Mouse (Mus musculus) thymus, postnatal 36 days (tissue): ENCODE results near the gene Ssx2ip.

ENCODE experiments used
- DNase-seq, 2 experiments: peaks; one replicate each; pipeline ENCODE4 v3.0.0; 2022; ENCODE audit warnings: mixed read lengths in 2 of 2

Ssx2ip gene

DNA sequence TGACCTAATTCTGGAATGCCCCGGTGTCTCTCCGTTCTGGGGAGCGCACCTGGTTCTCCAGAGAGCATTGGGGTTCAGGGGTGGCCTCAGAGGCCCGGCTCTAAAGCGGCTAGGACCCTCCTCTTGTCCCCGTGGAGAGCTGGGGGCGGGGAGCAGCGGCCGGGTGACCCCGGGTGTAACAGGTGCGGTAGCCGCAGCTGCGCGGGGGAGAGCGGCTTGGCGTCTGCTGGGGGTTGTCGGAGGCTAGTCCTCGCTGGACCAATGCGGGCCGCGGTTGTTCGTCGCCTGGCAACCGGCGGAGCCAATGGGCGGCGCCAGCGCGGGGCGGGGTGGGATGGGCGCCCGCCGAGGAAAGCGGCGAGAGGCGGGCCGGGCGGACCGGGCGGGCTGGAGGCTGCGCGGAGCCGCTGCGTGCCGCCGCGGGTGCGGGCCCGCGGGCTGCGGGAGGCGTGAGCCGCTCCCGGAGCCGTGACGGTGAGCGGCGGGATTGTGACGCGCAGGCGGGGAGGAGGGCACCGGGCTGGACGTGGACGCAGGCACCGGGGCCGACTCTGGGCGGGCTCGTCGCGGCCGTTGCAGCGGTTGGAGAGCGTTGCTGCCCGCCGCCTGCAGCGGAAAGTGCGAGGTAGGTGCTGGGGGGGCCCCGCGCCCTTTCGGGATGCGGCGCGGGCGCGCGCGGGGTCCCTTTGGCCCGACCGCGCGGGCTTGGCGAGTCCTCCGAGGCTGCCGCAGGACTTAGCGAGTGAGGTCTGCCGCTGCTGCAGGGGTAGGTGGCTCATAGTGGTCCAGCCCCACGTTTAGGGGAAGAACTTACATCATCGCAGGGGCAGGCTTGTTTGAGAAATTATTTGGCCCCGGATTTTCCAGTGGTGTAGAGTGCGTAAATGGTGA is at the start of gene Ssx2ip:
Gene Ssx2ip, plus strand, starts transcription at position 332 of the 891 bp plus-strand sequence.
- DNase-seq = peak; percentile 94 to 95

DNA sequence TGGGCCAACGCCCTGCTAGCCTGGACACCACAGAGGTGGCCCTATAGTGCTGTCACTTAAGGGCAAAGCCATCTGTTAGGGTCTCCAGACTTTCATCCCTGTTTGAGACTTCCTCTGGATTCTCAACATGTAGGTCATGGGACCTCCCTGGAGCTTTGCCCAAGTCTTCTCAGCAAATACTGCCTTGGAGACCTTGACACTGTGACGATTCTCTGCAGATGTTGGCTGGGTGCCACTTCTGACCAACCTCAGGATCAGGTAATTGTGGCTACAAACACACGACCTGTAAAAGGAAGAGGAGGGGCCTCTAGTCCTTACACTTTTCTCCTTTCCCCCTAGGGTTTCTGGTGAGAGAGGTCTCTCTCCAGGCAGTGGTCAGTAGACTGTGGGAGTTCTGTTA is 49.3 kb upstream of the Ssx2ip start:
- no peak for DNase-seq

DNA sequence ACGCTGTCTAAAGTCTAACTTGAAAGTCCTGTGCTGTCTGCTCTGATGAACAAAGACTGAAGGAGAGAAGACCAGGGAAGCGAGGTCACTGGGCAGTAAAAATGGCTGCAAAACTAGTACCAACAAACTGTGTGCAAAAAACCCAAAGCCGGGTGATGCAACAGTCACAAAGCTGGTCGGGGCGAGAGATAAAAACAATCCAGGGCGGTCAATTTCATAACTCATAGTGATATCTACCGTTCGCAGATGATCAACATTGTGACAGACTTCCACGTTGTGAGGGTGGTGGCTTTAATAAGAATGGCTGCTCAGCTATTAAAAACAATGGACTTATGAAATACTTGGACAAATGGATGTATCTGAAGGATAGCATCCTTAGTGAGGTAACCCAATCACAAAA is 39.0 kb upstream of the Ssx2ip start:
- DNase-seq = no peak

DNA sequence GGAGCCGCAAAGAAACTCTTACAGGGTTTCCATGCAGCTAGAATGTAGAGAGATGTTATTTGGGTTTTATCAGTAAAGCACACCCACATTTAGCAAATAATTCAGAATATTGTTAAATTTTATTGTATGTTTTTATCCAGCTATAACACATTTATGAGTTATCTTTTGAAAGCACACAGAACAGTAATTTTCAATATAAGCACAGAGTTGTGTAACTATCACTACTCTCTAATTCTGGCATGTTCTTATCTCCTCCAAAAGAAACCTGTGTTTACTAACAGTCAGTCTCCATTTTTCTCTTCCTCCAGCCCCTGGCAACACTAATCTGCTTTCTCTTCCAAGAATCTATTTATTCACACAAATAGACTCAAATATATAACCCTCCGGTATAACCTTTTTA is 37.4 kb upstream of the Ssx2ip start:
- DNase-seq = no peak

DNA sequence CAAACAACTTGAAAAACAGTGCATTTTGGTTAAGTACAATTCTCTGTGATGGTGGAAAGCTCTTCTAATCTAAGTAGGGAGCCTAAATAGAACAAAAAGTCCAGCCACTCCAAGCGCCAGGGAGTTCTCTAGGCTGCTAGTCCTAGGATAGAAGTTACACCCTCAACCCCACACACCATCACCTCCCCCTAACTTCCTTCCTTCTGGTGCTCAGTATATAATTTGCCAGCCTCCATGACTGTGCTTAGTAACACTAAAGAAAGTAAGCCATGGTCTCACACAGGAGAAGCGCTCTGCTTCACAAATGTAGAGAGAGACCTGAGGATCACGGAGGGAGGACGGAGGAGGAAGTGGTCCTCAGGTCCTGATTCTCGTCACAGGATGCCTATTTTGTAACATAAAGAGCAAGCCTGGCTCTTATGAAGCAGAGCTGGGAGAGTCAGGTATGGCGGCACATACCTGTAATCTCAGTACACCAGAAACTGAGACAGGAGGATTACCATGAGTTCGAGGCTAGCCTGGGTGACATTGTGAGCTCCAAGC is 33.8 kb upstream of the Ssx2ip start:
- DNase-seq = no peak

DNA sequence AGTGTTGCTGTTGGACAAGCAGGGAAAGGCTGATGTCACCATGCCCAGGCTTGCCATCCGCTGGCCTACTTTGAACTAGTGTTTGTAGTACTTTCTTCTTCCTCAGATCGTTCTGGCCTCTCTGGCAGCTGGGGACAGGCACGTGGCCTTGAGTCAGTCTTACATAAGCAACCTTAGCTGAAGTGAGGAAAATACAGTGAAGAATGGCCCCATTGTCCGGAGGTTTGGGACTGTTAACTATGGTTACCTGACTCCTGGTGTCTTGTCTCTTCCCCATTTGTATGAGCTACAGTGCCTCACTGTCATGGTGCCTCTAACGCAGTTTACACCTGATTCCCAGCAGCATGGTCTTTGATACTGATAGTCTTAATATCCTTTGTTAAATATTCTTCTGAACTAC is 33.2 kb upstream of the Ssx2ip start:
- DNase-seq = no peak

DNA sequence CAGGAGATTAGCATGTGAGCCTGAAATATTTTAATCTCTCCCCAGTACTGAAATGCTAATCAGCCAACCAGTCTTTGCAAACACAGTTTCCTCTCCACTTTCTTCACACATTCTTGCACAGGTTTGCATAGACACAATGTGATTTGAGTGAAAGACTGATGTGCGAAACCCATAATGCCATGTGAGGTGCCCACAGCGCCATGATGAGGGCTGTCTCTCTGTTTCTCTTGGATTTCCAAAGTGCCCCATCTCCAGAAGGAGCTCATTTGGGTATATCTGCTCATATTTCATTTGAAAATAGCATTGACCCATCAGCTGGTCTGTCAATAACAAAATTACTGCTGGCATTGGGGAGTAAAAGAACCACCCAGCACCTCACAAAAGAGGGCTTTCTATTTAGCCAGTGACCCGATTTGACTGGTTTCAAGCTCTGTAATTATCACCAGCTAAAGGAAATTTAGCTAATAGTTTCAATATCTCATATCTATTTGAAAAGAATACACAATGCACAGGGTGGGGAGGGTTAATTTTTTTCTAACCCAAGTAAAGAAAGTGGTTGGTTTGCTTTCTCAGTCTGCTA is 29.8 kb upstream of the Ssx2ip start:
- no peak for DNase-seq

DNA sequence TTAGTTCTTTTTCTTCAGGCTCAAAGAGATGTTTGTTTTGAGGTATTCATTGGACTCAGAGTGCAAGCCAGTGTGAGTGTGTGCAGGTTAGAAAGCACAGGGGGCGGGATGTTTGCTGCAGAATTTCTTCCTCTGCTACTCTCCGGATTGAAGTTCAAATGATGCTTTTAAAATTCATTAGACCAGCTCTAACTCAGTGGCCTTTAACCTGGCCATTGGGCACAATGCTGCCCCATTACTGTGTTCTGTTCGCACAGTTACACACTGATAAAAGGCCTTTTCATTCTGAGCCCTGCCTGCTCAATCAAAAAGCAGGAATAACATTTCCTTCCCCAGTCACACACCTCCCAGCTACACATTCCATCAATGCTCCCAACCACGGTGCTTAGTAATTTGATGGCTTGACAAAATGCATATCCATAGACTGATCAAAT is 29.2 kb upstream of the Ssx2ip start:
- DNase-seq = no peak

DNA sequence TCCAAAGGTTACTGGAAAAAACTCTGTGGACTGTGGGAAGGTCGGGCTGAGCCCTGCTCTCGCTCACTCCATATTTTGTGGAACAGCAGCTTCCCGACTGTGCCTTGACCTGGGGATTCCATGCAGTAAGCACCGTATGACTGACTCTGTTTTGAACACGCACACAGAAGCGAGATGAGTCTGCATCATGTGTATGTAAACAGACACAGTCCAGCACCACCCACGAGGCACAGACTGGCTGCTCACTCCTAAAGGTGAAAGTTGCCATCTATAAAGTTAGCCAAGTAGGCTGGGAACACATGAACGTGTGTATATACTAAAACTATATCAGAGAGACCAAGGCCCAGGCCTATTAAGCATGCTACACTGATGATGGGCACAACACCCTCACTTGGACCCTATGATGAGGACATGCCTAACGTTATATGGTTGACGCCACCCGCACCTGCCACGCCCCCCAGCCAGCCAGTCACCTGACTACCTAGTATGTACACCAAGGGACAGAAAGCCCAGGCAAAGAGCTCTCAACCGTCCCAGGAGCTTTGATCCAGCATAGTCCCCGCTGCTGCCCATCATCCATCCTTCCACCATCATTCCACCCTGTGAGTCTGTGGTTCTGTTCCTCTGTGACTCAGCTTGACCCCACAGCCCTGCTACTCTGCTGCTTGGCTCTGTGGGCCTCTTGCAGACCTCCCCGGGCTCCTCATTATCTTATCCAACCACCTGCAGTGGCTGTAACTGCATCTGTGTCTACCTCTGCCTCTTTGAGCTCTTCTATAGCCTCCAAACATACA is 27.9 kb upstream of the Ssx2ip start:
- DNase-seq = no peak

DNA sequence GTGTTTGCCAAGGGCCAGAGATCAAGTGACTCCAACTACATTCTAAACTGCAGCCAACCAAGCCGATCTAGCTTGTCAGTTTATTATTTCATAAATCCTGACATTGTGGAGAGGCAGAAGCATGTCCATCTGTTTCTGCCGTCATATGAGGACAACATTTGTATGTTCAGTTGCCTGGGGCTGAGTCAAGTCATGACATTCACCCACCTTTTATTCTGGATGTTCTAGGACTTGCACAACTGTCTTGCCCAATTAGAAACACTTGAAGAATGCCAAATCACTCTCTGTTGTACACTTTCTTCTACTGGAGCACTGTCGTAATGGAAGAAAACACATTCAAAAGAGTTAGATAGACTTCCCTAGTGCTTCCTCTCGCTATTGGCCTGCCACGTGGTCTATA is 27.2 kb upstream of the Ssx2ip start:
- no peak for DNase-seq

DNA sequence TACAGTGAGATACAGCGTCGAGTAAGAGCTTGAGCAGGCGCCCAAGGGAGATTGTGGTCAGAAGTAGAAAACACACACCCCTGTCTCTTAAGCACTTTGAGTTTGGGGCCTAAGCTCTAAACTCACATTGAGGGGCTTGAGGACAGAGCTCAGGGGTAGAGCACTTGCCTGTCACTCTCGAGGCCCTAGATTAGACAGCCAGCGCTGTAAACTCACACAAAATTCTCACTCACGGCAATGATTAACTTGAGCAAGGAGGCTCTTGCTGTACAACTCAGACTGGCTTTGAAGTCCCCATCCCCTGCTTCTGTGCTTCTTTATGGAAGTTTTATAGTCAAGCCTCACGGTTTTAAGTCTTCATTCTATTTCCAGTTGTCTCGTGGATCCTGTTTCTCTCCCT is 25.7 kb upstream of the Ssx2ip start:
- no peak for DNase-seq

DNA sequence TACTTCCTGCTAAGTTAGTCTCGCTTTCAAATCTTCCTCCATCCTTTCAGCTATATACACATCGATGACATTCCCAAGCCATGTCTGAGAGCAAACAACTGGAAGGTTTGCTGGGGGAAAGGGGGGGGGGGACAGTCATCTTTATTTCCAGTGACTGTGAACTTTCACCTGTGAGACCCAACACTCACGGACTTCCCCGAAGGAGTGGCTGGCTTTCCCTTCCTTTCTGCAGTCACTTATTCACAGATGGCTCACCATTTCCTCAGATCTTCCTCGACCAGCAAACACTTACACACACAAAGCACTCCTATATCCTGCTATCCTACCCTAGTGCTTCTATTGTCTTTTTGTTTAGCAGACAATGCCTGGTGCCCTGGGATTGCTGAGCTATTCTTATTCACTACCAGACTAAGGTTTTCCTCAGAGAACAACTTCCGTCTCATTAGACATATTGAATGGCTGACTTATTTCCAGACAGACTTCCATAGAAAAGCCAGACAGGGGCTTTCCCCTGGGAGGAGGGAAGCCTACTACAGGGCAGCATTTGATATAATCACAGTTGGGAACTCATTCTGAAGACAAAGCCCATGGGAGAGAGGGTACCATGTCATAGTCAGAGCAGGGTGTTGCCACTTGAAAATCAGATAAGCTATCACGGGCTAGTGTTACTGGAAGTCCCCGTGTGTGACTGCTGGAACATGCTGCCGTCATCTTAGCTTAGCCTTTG is 24.5 kb upstream of the Ssx2ip start:
- no peak for DNase-seq

DNA sequence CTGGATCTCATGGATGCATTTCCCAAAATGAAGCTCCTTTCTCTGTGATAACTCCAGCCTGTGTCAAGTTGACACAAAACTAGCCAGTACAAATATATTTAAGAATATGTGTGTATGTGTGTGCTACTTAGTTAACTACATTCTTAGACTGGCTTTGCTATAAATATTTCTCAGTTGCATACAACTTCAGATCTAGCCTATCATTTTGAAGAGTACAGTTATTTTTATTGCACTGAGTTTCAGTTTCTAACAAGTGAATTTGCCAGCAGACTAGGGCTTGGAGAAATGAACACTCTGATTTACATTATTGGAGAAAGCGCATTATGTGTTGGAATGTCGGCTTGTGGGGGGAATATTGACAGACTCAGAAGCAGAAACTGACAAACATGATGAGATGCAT is 23.6 kb upstream of the Ssx2ip start:
- DNase-seq = no peak

DNA sequence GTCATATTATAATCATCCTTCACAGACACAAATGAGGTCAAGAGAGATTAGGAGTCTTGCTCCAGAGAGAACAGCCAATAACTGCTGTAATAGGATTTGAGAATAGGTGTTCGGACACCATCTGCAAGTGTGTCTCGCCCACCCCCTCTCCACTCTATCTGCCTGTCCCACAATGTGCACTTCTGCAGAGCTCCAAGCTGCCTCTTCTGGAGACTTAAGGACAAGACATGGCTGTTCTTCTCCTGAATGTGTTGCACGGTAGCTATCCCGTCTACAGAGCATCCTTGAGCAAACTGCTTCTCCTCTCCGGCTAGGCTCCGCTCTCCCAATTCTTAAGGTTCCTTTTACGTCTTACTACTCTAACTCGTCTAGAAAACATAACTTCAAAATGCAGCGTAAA is 23.0 kb upstream of the Ssx2ip start:
- no peak for DNase-seq

DNA sequence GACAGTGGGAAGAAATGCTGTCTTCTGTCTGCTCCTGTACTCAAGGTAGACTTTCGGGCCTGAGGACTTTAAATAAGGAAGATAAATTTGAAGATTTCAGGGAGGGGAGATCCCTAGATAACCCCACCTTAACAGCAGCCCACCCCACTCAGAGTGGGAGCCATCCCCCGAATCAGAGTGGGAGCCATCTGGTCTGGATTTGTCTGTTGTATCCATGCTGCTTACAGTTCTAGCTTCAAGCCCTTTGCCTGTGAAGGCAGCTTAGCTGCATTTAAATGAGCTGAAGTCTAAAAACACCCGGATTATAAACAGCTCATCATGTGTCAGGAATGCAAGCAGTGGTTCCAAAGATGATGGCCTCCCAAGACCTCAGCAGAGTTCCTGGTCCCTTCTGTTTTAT is 17.6 kb upstream of the Ssx2ip start:
- DNase-seq = no peak

DNA sequence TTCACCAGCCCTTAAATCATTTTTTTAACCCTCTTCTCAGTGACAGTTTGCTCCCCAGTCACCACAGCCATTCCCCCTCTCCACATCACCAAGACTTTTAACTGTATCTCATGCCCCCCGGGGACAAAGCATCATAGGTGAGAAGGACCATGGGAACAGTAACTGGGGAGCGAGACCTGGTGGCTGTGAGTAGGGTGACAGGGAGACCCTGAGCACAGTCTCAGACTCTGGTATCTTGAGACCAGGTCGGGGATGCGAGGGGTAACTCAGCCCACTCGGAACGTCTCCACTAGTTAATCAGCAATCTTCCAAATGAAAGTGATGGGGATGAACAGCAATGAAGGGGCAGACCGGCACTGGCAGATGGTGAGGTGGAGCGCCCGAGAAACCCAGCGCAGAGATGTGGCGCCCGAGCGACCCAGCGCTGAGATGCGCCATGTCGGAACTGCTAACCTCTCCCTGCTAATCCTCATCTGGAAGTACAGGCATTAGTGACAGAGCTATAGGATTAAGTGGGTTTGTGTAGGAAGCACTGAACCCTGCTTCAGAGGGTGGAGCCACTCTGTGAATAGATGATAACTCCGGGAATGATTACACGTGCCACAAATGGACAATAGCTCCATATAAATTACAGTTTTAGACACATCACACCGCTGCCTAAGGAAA is 11.7 kb upstream of the Ssx2ip start:
- DNase-seq = no peak

DNA sequence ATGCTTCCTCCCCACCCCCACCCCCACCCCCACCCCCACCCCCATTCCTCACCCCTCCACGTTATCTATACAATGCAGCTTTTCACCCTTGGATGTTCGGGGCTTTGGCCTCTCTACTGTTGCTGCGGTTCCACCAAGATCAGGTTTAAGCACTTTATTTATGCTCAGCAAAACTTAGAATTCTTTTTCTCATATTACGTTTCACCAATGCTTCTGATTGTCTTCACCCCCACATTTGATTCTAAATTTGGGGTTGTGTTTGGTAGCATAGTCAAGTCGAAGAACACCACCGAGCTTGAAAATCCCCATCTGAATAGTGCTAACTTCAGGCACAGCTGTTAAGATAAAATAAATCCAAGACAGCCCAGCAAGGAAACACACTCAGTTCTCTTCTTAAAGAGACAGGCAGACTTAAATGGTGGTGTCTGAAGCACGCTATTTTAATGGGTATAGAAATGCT is 10.8 kb upstream of the Ssx2ip start:
- DNase-seq = no peak

DNA sequence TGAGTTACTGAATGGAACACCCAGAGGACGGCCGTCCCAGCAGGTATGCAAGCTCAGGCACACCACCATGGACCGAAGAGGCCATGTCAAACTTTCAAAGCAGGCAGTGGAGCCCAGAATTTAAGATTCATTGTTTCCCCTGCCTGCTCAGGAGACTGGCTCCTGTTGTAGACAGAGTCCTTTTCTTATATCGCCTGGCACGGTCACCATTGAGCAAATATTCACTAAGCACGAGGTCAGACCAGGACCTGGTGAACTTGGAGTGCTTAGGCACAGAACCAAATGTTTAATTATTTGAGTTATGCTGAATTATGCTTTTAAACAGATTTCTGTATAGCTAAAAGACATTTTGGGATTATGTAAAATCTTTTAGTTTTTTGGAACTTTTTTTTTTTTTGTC is 8.2 kb upstream of the Ssx2ip start:
- DNase-seq = no peak

DNA sequence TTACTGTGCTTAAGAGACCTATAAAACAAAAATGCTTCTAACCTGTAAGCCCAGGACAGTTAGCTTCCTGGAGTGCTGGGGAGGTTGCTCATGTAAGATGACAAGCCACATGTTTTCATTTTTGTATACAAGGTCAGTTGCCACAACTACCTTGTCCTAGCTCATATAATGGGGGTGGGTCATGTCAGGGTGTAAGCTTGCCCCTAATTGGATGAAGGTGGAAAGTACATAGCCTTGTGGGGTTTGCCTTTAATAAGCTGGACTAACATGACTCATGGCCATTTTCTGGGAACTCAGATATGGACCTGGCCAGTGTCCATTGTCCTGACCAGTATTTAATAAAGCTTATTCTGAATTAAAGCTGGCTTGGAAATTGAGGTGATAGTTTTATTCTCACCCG is 7.5 kb upstream of the Ssx2ip start:
- no peak for DNase-seq

DNA sequence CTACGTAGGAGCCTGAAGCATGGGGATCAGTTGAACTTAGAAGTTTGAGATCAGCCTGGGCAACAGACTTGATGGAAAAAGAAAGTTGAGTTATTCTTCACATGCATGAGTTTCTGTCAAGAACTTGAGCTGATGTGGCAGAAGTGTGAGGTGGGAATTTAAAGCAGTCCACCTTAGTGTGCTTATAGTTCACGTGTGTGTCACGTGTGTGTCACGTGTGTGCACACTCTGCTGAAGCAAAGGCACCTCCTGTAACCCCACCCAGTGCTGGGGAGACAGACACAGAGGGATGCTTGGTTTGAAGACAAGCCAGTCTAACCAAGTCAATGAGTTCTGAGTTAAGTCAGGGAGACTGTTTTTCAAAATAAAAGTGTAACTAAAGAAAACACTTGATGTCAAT is 6.6 kb upstream of the Ssx2ip start:
- no peak for DNase-seq

DNA sequence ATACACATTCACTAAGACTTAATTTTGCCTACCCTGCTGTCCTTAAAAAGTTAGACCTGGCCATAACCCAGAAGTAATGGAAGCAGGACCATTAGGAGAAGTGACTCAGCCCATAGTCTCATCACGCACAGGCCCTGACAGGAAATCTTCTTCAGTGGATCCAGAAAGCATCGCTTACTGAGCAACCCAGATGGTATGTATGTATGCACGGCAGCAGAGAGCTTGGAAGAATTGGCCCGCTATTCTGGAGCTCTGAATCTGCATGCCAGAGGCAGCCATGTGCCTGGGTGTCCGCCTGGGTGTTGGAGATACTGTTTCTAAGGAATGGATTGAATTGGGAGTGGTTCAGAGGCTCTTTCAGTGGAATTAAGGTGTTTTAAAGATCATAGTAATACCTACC is 5.2 kb upstream of the Ssx2ip start:
- DNase-seq = no peak

DNA sequence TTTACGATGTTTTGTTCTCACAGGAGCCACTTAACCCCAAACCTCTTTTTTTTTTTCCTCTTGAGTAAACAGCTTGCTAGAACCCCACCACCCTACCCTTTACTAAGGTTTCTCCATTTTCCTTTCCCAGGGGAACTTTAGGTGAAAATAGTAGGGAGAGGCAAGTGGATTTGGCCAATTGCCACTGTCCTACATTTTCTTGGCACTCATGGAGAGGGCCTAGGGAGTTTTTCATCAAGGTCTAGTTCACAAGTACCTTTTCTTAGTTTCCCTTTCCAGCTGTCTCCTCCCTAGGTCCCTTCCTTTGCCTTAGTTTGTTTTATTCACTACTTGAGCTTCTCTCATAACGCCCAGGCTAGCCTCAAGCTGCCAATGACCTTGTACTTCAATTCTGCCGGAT is 672 bp upstream of the Ssx2ip start:
- DNase-seq = no peak
